Mouse (Mus musculus) embryo, embryonic 9.5 days (tissue): ENCODE data around the gene Lasp1.

Experiments used
- DNase-seq: peaks from one replicate; pipeline ENCODE4 v3.0.0-alpha.2; 2017; ENCODE audit errors: extremely low spot score

Gene Lasp1

GRCm38 (mm10) chr11:97796910-97797309 is 1.9 kb upstream of the Lasp1 start:
- peak; percentile 81 for DNase-seq

DNA sequence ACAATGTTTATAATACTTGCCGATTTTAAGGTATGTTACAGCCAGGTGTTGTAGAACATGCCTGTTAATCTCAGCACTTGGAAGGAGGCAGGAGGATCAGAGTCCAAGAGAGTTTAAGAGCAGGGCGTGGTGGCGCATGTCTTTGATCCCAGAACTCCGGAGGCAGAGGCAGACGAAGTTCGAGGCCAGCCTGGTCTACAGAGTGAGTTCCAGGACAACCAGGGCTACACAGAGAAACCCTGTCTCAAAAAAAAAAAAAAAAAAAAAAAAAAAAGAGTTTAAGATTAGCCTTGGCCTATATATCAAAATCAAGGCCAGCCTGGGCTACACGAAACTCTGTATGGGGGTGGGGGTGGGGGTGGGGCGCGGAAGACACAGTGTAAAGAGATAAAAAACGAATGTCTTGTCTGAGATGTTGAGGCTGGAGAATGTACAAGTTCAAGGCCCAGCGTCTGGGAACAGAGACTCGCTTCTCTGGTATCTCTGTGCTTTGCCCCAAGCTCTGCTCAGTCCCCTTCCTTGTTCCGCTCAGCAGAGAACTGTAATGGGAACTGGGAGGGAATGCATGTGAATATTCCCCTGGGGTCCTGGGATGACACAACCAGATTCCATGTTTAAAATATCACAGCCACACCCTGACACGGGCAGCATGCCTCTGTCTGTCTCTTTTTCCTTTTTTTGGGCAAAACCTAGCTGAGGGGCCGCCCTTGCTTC is 1.3 kb upstream of the Lasp1 start:
- no peak for DNase-seq

GRCm38 (mm10) chr11:97798083-97798435 is 741 bp upstream of the Lasp1 start:
- no peak for DNase-seq

GRCm38 (mm10) chr11:97799146-97799993 is 570 bp downstream of the Lasp1 start:
- peak; percentile 87 for DNase-seq

DNA sequence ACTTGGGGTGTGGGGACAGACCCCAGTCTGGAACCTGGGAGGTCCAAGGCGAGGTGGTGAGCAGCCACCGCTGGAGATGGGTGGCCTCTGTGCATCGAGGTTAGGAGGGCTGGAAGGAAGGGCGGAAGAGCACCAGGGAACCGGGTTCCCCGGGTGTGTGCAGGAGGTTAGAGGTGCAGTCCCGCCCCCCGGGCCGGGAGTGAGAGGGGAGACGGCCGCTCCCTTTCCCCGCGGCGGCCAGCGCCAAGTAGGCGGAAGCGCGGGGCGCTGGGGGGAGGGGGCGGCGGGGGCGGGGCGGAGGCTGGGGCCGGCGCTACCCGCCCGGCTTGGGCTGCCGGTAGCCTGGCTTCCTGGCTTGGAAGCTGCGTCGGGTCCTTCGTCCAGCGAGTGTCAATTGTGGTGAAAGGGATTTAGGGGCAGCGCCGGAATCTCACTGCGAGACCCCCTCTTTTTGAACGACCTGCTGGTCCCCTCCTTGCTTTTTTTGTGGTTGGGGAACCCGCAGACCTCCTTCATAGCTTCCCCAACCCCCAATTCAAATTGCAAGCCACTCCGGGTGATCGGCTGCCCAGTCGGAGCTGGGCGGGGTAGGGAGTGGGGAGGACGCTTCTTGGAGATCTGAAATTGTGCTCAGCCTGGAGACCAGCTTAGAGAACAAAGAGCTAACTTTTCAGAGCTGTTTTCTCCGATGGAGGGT is 1.3 kb downstream of the Lasp1 start:
- DNase-seq = peak; percentile 86

DNA sequence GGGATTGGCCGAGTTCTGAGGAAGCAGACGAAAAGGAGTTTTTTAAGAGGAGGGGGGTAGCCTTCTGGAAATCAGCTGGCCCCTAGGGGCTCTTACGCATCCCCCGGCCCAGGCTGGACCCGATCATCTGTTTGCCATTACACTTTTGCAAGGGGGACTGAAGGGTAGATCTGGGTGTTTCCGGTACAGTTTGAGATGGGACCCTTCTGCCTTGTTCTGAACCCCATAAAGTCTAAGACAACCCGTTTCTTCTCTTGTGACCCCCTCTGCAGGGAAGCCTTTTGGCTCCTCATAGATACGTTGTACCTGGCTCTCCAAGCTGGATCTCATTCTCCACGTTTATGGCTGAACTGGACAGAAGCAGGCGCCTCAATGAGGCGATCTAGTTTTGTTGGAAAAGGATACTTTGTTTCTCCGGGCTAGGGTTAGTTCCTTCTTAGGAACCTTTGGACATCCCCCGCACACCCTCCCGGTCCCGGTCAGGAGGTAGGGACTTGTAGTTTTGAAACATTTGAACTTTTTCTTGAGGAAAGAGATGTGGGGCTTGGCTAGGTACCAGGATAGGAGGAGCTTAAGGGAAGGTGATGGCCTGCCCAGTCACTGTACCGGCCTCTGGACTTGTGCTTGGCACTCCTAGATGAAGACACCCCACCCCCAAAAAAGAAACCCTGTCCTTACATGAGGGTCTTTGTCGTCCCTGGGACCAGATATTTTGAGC is 2.0 kb downstream of the Lasp1 start:
- peak; percentile 20 for DNase-seq

GRCm38 (mm10) chr11:97801409-97802193 is 2.8 kb downstream of the Lasp1 start:
- DNase-seq = peak; percentile 77

DNA sequence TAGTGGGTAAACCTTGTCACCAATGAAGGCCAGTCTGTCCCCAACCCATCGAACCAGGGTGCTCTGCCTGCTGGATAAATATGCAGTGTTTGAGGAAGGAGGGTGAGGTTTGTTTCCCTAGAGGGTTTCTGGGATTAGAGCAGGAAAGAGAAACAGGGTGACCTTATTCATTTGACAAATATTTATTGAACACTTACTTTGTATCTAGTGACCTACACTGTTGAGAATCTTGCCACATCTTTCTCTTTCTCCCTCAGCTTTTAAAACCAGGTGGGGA is 3.3 kb downstream of the Lasp1 start:
- no peak for DNase-seq

DNA sequence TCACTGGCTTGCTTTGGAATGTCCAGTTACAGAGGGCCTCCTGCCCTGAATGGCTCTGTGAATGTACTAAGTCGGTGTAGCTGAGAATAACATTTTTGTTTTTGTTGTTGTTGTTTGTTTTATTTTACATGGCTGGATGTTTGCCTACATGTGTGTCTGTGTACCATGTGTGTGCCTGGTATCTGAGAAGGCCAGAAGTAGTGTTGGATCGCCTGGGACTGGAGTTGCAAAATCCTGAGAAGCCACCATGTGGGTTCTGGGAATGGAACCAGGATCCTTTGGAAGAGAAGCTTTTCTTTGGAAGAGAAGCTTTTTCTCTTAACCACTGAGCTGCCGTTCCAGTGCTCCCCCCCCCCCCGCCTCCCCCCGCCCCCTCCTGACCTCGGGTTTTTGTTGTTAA is 3.7 kb downstream of the Lasp1 start:
- DNase-seq = no peak

DNA sequence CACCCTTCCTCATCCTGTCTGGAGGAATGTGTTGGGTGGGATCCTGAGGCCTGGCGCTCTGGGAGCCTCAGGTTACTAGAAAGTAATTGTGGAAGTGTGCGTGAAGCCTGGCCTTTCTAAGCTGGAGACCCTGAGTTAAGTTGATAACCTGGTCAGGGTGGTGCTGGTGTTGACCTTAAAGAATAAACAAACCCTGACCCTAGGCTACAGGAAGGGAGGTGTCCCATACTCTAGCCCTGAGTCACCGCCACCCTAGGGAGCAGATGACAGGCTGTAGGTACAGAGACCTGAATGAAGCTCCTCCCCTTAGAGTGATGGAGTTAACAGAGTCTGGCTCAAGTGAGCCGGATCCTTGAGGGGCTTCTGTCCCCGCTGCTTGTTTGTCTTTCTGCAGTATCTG is 5.0 kb downstream of the Lasp1 start:
- DNase-seq = no peak

GRCm38 (mm10) chr11:97804841-97805661 is 6.3 kb downstream of the Lasp1 start:
- no peak for DNase-seq

GRCm38 (mm10) chr11:97805662-97806612 is 7.1 kb downstream of the Lasp1 start:
- DNase-seq = peak; percentile 22

DNA sequence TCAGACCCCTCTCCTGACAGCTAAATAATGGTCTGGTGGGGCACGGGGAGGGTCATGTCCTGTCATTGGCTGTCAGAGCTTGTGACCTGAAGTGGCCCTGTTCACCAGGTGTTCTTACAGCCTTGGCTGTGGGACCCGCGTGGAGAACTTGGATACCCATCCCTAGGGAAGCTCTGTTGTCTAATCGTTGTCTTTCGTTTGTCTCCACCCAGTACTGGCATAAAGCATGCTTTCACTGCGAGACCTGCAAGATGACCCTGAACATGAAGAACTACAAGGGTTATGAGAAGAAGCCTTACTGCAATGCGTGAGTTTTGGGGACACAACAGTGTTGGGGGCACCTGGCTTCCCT is 7.8 kb downstream of the Lasp1 start:
- DNase-seq = no peak

- DNase-seq = no peak
Measured at GRCm38 (mm10) chr11:97807626-97808025, 8.8 kb downstream of the Lasp1 start.

- DNase-seq = peak; percentile 58
Measured at GRCm38 (mm10) chr11:97808093-97808492, 9.3 kb downstream of the Lasp1 start.

DNA sequence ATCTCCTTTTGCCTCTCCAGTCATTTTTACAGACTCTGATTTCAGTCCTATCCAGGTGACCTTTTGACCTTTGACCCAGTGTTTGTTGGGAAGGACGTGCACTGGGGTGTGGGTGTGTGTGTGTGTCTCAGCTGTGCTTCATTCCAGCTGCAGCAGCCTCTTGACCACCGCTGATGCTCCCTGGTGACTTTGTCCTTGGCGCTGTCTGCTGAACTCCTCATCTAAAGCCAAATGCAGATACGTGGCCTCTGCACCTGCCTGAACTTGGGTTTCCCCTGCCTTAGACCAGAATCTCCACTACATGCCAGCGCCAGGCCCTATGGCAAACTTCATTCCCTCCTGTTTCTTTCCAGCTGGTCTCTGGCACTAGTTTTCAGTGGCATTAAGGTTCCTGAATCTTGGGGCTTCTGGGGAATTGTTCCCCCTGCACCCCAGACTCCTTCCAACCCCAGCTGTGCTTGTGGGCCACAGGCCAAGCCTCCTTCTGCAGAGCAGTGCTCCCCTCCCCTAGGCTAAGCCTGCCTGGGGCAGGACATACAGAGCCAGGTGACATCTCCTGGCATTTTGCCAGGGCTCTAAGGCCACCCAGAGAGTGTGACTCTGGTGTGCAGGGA is 9.9 kb downstream of the Lasp1 start:
- DNase-seq = no peak

DNA sequence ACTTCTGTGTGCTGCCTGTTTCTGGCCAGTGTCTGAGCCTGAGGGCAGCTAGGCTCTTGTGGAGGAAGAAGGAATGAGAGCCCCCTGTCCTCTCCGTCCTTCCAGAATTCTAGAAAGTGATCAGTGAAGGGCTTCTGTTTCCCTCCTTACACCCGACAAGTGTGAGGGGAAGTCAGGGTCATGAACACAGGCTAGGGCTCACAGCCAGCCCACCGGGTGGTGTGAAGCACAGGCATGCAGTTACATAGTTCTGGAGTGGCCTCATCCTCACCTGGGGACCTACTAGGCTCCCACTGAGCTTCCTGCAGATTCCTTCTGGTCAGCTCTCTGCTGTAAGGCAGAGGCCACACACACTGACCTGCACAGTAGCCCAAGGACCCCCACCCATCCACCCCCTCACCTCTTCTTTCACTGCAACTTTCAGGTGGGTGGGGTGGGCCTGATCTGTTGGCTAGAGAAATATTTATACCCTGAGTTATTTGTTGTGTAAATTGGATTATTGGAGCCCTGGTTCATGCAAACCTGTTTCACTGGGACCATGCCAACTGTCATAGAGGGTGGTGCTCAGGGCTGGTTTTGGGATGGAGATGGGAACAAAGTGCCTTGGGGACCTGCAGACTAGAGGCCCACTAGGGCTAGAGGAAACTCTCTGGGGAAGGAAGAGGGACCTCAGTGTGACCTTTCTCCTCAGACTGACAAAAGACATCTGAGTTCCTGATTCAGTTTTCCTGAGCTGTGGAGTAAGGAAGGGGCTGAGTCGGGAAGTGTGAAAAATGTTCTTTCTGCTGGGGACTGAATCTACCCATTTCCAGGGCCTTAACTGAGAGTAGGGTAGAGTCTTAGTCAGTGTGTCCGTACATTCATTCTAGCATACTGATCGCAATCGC is 10.7 kb downstream of the Lasp1 start:
- no peak for DNase-seq

- no peak for DNase-seq
Measured at GRCm38 (mm10) chr11:97810356-97810755, 11.6 kb downstream of the Lasp1 start.
